Mouse (Mus musculus) heart, postnatal 0 days (tissue): ENCODE results near the gene Mchr1. TPM values are rescaled to one million over a fixed set of nuclear protein-coding genes. Genes with fewer than 3 reads are reported as not detected.

Experiments
- ATAC-seq: fragments of 200-750 bp; cut with Nextera tagmentation; 2 replicates; pipeline ENCODE4 v1.8.0; 2017; ENCODE audit warnings: low read depth, moderate number of reproducible peaks, moderate library complexity; ENCODE audit not compliant: insufficient read depth
- DNase-seq: peaks from one replicate; pipeline ENCODE4 v3.0.0-alpha.2; 2016; ENCODE audit warnings: low spot score
- H3K27ac ChIP-seq: fragments of 300-500 bp; sonication (generic); 2 replicates; pipeline ENCODE4 v1.5.1; 2014; ENCODE audit warnings: low read depth, mild to moderate bottlenecking
- H3K27me3 ChIP-seq: fragments of 300-500 bp; sonication (generic); 2 replicates; pipeline ENCODE4 v1.6.1; 2014; ENCODE audit warnings: low read length, mixed read lengths; ENCODE audit not compliant: control insufficient read depth, insufficient read depth
- H3K36me3 ChIP-seq: fragments of 300-500 bp; sonication (generic); replicated peaks from 2 replicates; pipeline ENCODE4 v1.6.1; 2014; ENCODE audit warnings: low read length, mixed read lengths; ENCODE audit not compliant: control insufficient read depth, insufficient read depth
- H3K4me1 ChIP-seq: fragments of 300-500 bp; sonication (generic); 2 replicates; pipeline ENCODE4 v1.6.1; 2014; ENCODE audit warnings: antibody characterized with exemption; ENCODE audit not compliant: control insufficient read depth, insufficient read depth
- H3K4me2 ChIP-seq: fragments of 300-500 bp; sonication (generic); 2 replicates; pipeline ENCODE4 v1.6.1; 2014; ENCODE audit warnings: low read depth, mild to moderate bottlenecking, low read length, moderate library complexity
- H3K4me3 ChIP-seq: fragments of 300-500 bp; sonication (generic); 2 replicates; pipeline ENCODE4 v1.5.1; 2014; ENCODE audit warnings: low read depth, low read length
- H3K9ac ChIP-seq: fragments of 300-500 bp; sonication (generic); replicated peaks from 2 replicates; pipeline ENCODE4 v1.6.1; 2014; ENCODE audit warnings: low read depth, low read length, mixed read lengths
- H3K9me3 ChIP-seq: fragments of 300-500 bp; sonication (generic); replicated peaks from 2 replicates; pipeline ENCODE4 v1.6.1; 2016; ENCODE audit warnings: low read length; ENCODE audit not compliant: control insufficient read depth
- CTCF ChIP-seq: IDR thresholded peaks from 2 replicates; pipeline ENCODE4 v1.5.1; 2016; ENCODE audit warnings: antibody characterized with exemption, control low read depth, low read depth
- EP300 ChIP-seq: IDR thresholded peaks from 2 replicates; pipeline ENCODE4 v1.6.1; 2016; ENCODE audit warnings: antibody characterized with exemption, low read depth
- WGBS: fragments of 180-500 bp; shearing (Covaris S2); extraction: QIAGEN DNeasy Blood & Tissue Kit; methylation state at CpG from one replicate; pipeline ENCODE4 v1.1.7; 2014; 5-methylcytosine and 5-hydroxymethylcytosine counted together
- polyA plus RNA-seq: library from polyadenylated mRNA; unstranded; fragments of >200 nt; fragmentation: Nextera tagmentation; extraction: Ambion mirVana; gene quantifications from 2 replicates; pipeline ENCODE4 v1.2.1, GENCODE M21; 2015
- total RNA-seq: library from RNA; depleted of rRNA; stranded (reverse); fragments of >200 nt; gene quantifications from 2 replicates; pipeline ENCODE4 v1.2.3, GENCODE M21; 2014; ENCODE audit warnings: low replicate concordance

The Mchr1 gene
- total and polyA plus RNA-seq, 2 experiments from 2014 or later = 4.2 TPM; not detected in 1

- H3K4me3 ChIP-seq = no peak overlapping the region
- H3K9me3 ChIP-seq = 0 out of 2 replicates have a peak, but pooled peaks cover 3% of the 10 kb centered on the region
- no peak for TF ChIP-seq EP300
- no peak for TF ChIP-seq CTCF
- WGBS = 86% methylated on average over 4 of the region's 4 CpGs
- H3K27ac ChIP-seq = no peak overlapping the region
- no peak overlapping the region for H3K9ac ChIP-seq
- no peak for ATAC-seq
- no peak for DNase-seq
- peaks cover 10% of the 10 kb centered on the region; the same call in 1 of the 2 replicates for H3K4me1 ChIP-seq
- H3K27me3 ChIP-seq = no peaks in the 10 kb centered on the region
- H3K36me3 ChIP-seq = no peaks in the 10 kb centered on the region
- H3K4me2 ChIP-seq = no peak overlapping the region
Observed at GRCm38 (mm10) chr15:81248951-81249579, 13.8 kb downstream of the Mchr1 start.

- DNase-seq (no peak), ATAC-seq (no peak)
- H3K4me3 ChIP-seq = no peak overlapping the region
- no peaks in the 10 kb centered on the region for H3K9me3 ChIP-seq
- no peak for TF ChIP-seq CTCF
- no peak for TF ChIP-seq EP300
- 0 out of 2 replicates have a peak, but pooled peaks cover 5% of the 10 kb centered on the region for H3K4me1 ChIP-seq
- no peak overlapping the region for H3K27ac ChIP-seq
- H3K9ac ChIP-seq = no peak overlapping the region
- WGBS = 59% methylated on average over 4 of the region's 4 CpGs
- H3K27me3 ChIP-seq = no peaks in the 10 kb centered on the region
- H3K36me3 ChIP-seq = no peaks in the 10 kb centered on the region
- no peak overlapping the region for H3K4me2 ChIP-seq
Observed at GRCm38 (mm10) chr15:81252626-81253174, 17.4 kb downstream of the Mchr1 start.

GRCm38 (mm10) chr15:81253585-81253984 is 18.3 kb downstream of the Mchr1 start:
- no peak overlapping the region for H3K27ac ChIP-seq
- no peak overlapping the region for H3K9ac ChIP-seq
- TF ChIP-seq CTCF (no peak), EP300 (no peak)
- 47% methylated on average over 2 of the region's 2 CpGs for WGBS
- ATAC-seq (no peak), DNase-seq (no peak)
- no peak overlapping the region for H3K4me3 ChIP-seq
- H3K4me2 ChIP-seq = no peak overlapping the region
- no peaks in the 10 kb centered on the region for H3K36me3 ChIP-seq
- H3K9me3 ChIP-seq = no peaks in the 10 kb centered on the region
- no peaks in the 10 kb centered on the region for H3K27me3 ChIP-seq
- H3K4me1 ChIP-seq = no peaks in the 10 kb centered on the region

GRCm38 (mm10) chr15:81254113-81254640 is 18.9 kb downstream of the Mchr1 start:
- no peaks in the 10 kb centered on the region for H3K36me3 ChIP-seq
- H3K4me2 ChIP-seq = no peak overlapping the region
- no peak for TF ChIP-seq CTCF
- TF ChIP-seq EP300 = no peak
- H3K27ac ChIP-seq = no peak overlapping the region
- no peak overlapping the region for H3K4me3 ChIP-seq
- WGBS = 53% methylated on average over 8 of the region's 8 CpGs
- H3K9ac ChIP-seq = no peak overlapping the region
- DNase-seq (no peak), ATAC-seq (no peak)
- H3K9me3 ChIP-seq = no peaks in the 10 kb centered on the region
- no peaks in the 10 kb centered on the region for H3K27me3 ChIP-seq
- no peaks in the 10 kb centered on the region for H3K4me1 ChIP-seq

DNA sequence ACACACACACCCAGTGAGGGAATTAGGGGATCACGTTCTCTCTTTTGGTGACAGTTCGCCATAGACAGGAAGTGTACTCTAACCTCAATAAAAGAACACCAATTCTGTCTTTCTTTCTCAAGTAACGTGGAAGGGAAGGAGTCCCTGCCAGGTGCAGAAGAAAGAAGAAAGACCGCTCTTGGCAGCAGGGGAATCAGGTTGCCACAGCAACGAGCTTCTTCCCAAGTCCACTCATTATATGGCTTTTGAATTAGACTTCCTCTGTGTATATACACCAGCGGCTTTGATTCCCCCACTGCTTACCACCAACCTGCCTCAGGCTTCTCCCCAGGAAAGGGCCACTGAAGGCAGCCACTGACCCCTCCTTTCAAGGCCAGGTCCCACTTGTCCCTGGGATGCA is 19.8 kb downstream of the Mchr1 start:
- H3K27me3 ChIP-seq = no peaks in the 10 kb centered on the region
- ATAC-seq = no peak
- H3K27ac ChIP-seq = no peak overlapping the region
- no peak overlapping the region for H3K4me3 ChIP-seq
- WGBS = 71% methylated on average over 6 of the region's 6 CpGs
- H3K4me1 ChIP-seq = no peaks in the 10 kb centered on the region
- no peak overlapping the region for H3K4me2 ChIP-seq
- no peaks in the 10 kb centered on the region for H3K9me3 ChIP-seq
- no peaks in the 10 kb centered on the region for H3K36me3 ChIP-seq
- TF ChIP-seq CTCF (no peak), EP300 (no peak)
- DNase-seq = no peak
- H3K9ac ChIP-seq = no peak overlapping the region
